Mouse (Mus musculus): ENCODE data around the gene Ighmbp2. TPM values are rescaled to one million over a fixed set of nuclear protein-coding genes. Genes with fewer than 3 reads are reported as not detected.

Gene Ighmbp2
- polyA plus RNA-seq, 1 experiment from 2014 or later = 8.1 TPM

GRCm38 (mm10) chr19:3269803-3270202 lies 13.0 kb downstream of the Ighmbp2 start:
- peaks cover 95% of the 10 kb centered on the region for H3K36me3 ChIP-seq (ENCODE audit: control insufficient read depth, insufficient read depth, low read length)
- no peak for ATAC-seq (ENCODE audit: low read depth)

GRCm38 (mm10) chr19:3269279-3269678 lies 13.5 kb downstream of the Ighmbp2 start:
- ATAC-seq (ENCODE audit: low read depth) (no peak), DNase-seq (ENCODE audit: low spot score) (no peak)
- no peak overlapping the region for H3K4me2 ChIP-seq (ENCODE audit: low read depth, low read length)
- no peak overlapping the region for H3K9ac ChIP-seq (ENCODE audit: low read depth, low read length)
- H3K4me3 ChIP-seq (ENCODE audit: low read depth, low read length) = no peak overlapping the region
- H3K4me1 ChIP-seq (ENCODE audit: control insufficient read depth, insufficient read depth, low read length) = no peaks in the 10 kb centered on the region
- 90% methylated on average over 9 of the region's 9 CpGs for WGBS
- no peaks in the 10 kb centered on the region for H3K9me3 ChIP-seq (ENCODE audit: control insufficient read depth, low read length)
- no peaks in the 10 kb centered on the region for H3K27me3 ChIP-seq (replicated peaks; ENCODE audit: control insufficient read depth, insufficient read depth, low read length)
- no peak overlapping the region for H3K27ac ChIP-seq (replicated peaks; ENCODE audit: low read depth, low read length)
- H3K36me3 ChIP-seq (ENCODE audit: control insufficient read depth, insufficient read depth, low read length) = peaks cover 97% of the 10 kb centered on the region

More at GRCm38 (mm10) chr19:3269803-3270202, 13.0 kb downstream of the Ighmbp2 start:
- Histone ChIP-seq H3K9ac (ENCODE audit: low read depth, low read length) (no peak overlapping the region), H3K4me2 (ENCODE audit: low read depth, low read length) (no peak overlapping the region), H3K4me3 (ENCODE audit: low read depth, low read length) (no peak overlapping the region), H3K27ac (replicated peaks; ENCODE audit: low read depth, low read length) (no peak overlapping the region), H3K4me1 (ENCODE audit: control insufficient read depth, insufficient read depth, low read length) (no peaks in the 10 kb centered on the region), H3K27me3 (replicated peaks; ENCODE audit: control insufficient read depth, insufficient read depth, low read length) (no peaks in the 10 kb centered on the region), H3K9me3 (ENCODE audit: control insufficient read depth, low read length) (no peaks in the 10 kb centered on the region)
- no peak for DNase-seq (ENCODE audit: low spot score)
- 99% methylated on average over 5 of the region's 6 CpGs for WGBS

- DNase-seq (ENCODE audit: low spot score) = no peak
- WGBS = 90% methylated on average over 16 of the region's 17 CpGs
- no peaks in the 10 kb centered on the region for H3K9me3 ChIP-seq (ENCODE audit: control insufficient read depth, low read length)
- no peak overlapping the region for H3K4me2 ChIP-seq (ENCODE audit: low read depth, low read length)
- H3K4me1 ChIP-seq (ENCODE audit: control insufficient read depth, insufficient read depth, low read length) = no peaks in the 10 kb centered on the region
- H3K36me3 ChIP-seq (ENCODE audit: control insufficient read depth, insufficient read depth, low read length) = peaks cover 97% of the 10 kb centered on the region
- no peak overlapping the region for H3K9ac ChIP-seq (ENCODE audit: low read depth, low read length)
- no peak for ATAC-seq (ENCODE audit: low read depth)
- H3K27ac ChIP-seq (replicated peaks; ENCODE audit: low read depth, low read length) = no peak overlapping the region
- H3K27me3 ChIP-seq (replicated peaks; ENCODE audit: control insufficient read depth, insufficient read depth, low read length) = no peaks in the 10 kb centered on the region
- H3K4me3 ChIP-seq (ENCODE audit: low read depth, low read length) = no peak overlapping the region
These were observed 14.4 kb downstream of the Ighmbp2 start for GRCm38 (mm10) chr19:3268218-3268980.

GRCm38 (mm10) chr19:3267340-3267739 lies 15.5 kb downstream of the Ighmbp2 start:
- no peak overlapping the region for H3K27ac ChIP-seq (replicated peaks; ENCODE audit: low read depth, low read length)
- peaks cover 94% of the 10 kb centered on the region for H3K36me3 ChIP-seq (ENCODE audit: control insufficient read depth, insufficient read depth, low read length)
- no peak overlapping the region for H3K4me2 ChIP-seq (ENCODE audit: low read depth, low read length)
- H3K9ac ChIP-seq (ENCODE audit: low read depth, low read length) = no peak overlapping the region
- H3K9me3 ChIP-seq (ENCODE audit: control insufficient read depth, low read length) = no peaks in the 10 kb centered on the region
- WGBS = 87% methylated on average over 3 of the region's 4 CpGs
- ATAC-seq (ENCODE audit: low read depth) (no peak), DNase-seq (ENCODE audit: low spot score) (no peak)
- no peaks in the 10 kb centered on the region for H3K4me1 ChIP-seq (ENCODE audit: control insufficient read depth, insufficient read depth, low read length)
- no peak overlapping the region for H3K4me3 ChIP-seq (ENCODE audit: low read depth, low read length)
- no peaks in the 10 kb centered on the region for H3K27me3 ChIP-seq (replicated peaks; ENCODE audit: control insufficient read depth, insufficient read depth, low read length)

GRCm38 (mm10) chr19:3266676-3267075 lies 16.1 kb downstream of the Ighmbp2 start:
- Histone ChIP-seq H3K36me3 (ENCODE audit: control insufficient read depth, insufficient read depth, low read length) (peaks cover 94% of the 10 kb centered on the region), H3K4me2 (ENCODE audit: low read depth, low read length) (no peak overlapping the region), H3K9ac (ENCODE audit: low read depth, low read length) (no peak overlapping the region), H3K27me3 (replicated peaks; ENCODE audit: control insufficient read depth, insufficient read depth, low read length) (no peaks in the 10 kb centered on the region), H3K4me3 (ENCODE audit: low read depth, low read length) (no peak overlapping the region), H3K4me1 (ENCODE audit: control insufficient read depth, insufficient read depth, low read length) (no peaks in the 10 kb centered on the region), H3K27ac (replicated peaks; ENCODE audit: low read depth, low read length) (no peak overlapping the region), H3K9me3 (ENCODE audit: control insufficient read depth, low read length) (no peaks in the 10 kb centered on the region)
- WGBS = 92% methylated on average over 4 of the region's 4 CpGs
- ATAC-seq (ENCODE audit: low read depth) = no peak
- DNase-seq (ENCODE audit: low spot score) = no peak

- DNase-seq (ENCODE audit: low spot score) = no peak
- WGBS = 81% methylated on average over 4 of the region's 5 CpGs
- ATAC-seq (ENCODE audit: low read depth) = no peak
These were observed 16.7 kb downstream of the Ighmbp2 start for GRCm38 (mm10) chr19:3266136-3266535.

GRCm38 (mm10) chr19:3265180-3265579 lies 17.6 kb downstream of the Ighmbp2 start:
- H3K9ac ChIP-seq (ENCODE audit: low read depth, low read length) = no peak overlapping the region
- WGBS = 93% methylated on average over 9 of the region's 9 CpGs
- no peaks in the 10 kb centered on the region for H3K9me3 ChIP-seq (ENCODE audit: control insufficient read depth, low read length)
- no peak for ATAC-seq (ENCODE audit: low read depth)
- no peaks in the 10 kb centered on the region for H3K27me3 ChIP-seq (replicated peaks; ENCODE audit: control insufficient read depth, insufficient read depth, low read length)
- peaks cover 95% of the 10 kb centered on the region for H3K36me3 ChIP-seq (ENCODE audit: control insufficient read depth, insufficient read depth, low read length)
- no peak for DNase-seq (ENCODE audit: low spot score)
- no peak overlapping the region for H3K27ac ChIP-seq (replicated peaks; ENCODE audit: low read depth, low read length)
- H3K4me2 ChIP-seq (ENCODE audit: low read depth, low read length) = no peak overlapping the region
- no peaks in the 10 kb centered on the region for H3K4me1 ChIP-seq (ENCODE audit: control insufficient read depth, insufficient read depth, low read length)
- H3K4me3 ChIP-seq (ENCODE audit: low read depth, low read length) = no peak overlapping the region

More at GRCm38 (mm10) chr19:3266136-3266535, 16.7 kb downstream of the Ighmbp2 start:
- Histone ChIP-seq H3K9me3 (ENCODE audit: control insufficient read depth, low read length) (no peaks in the 10 kb centered on the region), H3K4me1 (ENCODE audit: control insufficient read depth, insufficient read depth, low read length) (no peaks in the 10 kb centered on the region), H3K4me3 (ENCODE audit: low read depth, low read length) (no peak overlapping the region), H3K9ac (ENCODE audit: low read depth, low read length) (no peak overlapping the region), H3K36me3 (ENCODE audit: control insufficient read depth, insufficient read depth, low read length) (peaks cover 95% of the 10 kb centered on the region), H3K27me3 (replicated peaks; ENCODE audit: control insufficient read depth, insufficient read depth, low read length) (no peaks in the 10 kb centered on the region), H3K4me2 (ENCODE audit: low read depth, low read length) (no peak overlapping the region), H3K27ac (replicated peaks; ENCODE audit: low read depth, low read length) (no peak overlapping the region)

GRCm38 (mm10) chr19:3264348-3264747 lies 18.5 kb downstream of the Ighmbp2 start:
- H3K27me3 ChIP-seq (replicated peaks; ENCODE audit: control insufficient read depth, insufficient read depth, low read length) = no peaks in the 10 kb centered on the region
- WGBS = 100% methylated on average over 6 of the region's 6 CpGs
- no peaks in the 10 kb centered on the region for H3K9me3 ChIP-seq (ENCODE audit: control insufficient read depth, low read length)
- no peaks in the 10 kb centered on the region for H3K4me1 ChIP-seq (ENCODE audit: control insufficient read depth, insufficient read depth, low read length)
- DNase-seq (ENCODE audit: low spot score) (no peak), ATAC-seq (ENCODE audit: low read depth) (no peak)
- no peak overlapping the region for H3K4me3 ChIP-seq (ENCODE audit: low read depth, low read length)
- no peak overlapping the region for H3K4me2 ChIP-seq (ENCODE audit: low read depth, low read length)
- no peak overlapping the region for H3K27ac ChIP-seq (replicated peaks; ENCODE audit: low read depth, low read length)
- H3K9ac ChIP-seq (ENCODE audit: low read depth, low read length) = no peak overlapping the region
- H3K36me3 ChIP-seq (ENCODE audit: control insufficient read depth, insufficient read depth, low read length) = peaks cover 94% of the 10 kb centered on the region

All from embryonic facial prominence, embryonic 14.5 days (tissue).